Mouse (Mus musculus): ENCODE measurements around the gene Creld1. TPM values are rescaled to one million over a fixed set of nuclear protein-coding genes. Genes with fewer than 3 reads are reported as not detected.

Gene Creld1
- polyA plus RNA-seq, 1 experiment from 2014 or later, result 74.8 TPM

DNA sequence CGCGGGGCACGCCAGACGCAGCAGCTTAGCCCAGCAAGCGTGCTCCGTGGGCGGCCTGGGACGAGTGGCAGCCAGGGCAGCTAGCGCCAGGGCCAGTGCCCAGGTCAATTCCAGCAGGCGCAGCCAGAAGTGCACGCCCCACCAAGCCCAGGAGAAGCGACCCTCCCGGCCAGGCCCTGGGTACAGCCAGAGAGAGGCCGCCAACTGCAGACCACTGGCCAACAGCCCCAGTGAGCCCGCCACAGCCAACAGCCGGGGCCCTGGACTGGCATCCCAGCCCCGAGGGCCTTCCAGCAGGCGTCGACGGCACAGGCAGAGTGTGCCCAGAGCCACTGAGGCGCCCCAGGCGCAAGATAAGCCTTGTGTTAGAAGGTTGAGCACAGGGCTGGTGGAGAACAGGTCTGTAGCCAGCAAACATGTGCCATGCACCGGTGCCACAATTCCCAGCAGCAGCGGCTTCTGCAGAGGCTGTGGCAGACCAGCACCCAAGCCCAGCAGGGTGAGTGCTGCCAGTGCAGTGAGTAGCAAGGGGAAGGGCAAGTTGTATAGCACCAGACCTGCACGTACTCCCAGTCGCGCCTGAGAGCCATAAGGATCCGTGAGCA lies 12.1 kb downstream of the Creld1 start:
- no peaks in the 10 kb centered on the region for H3K9me3 ChIP-seq
- peaks cover 12% of the 10 kb centered on the region for H3K4me1 ChIP-seq
- peaks cover 6% of the 10 kb centered on the region; the same call in 1 of the 2 replicates for H3K27me3 ChIP-seq (replicated peaks)
- H3K4me3 ChIP-seq, result peak overlapping the region; percentile 36; the same call in 1 of the 2 replicates
- peak overlapping the region; percentile 59 for H3K4me2 ChIP-seq
- H3K36me3 ChIP-seq (replicated peaks), result peaks cover 24% of the 10 kb centered on the region
- 52% methylated on average over 28 of the region's 28 CpGs for WGBS
- ATAC-seq (replicated peaks), result peak; percentile 31
- H3K27ac ChIP-seq, result no peak overlapping the region
- peak overlapping the region; percentile 22; the same call in 1 of the 2 replicates for H3K9ac ChIP-seq

DNA sequence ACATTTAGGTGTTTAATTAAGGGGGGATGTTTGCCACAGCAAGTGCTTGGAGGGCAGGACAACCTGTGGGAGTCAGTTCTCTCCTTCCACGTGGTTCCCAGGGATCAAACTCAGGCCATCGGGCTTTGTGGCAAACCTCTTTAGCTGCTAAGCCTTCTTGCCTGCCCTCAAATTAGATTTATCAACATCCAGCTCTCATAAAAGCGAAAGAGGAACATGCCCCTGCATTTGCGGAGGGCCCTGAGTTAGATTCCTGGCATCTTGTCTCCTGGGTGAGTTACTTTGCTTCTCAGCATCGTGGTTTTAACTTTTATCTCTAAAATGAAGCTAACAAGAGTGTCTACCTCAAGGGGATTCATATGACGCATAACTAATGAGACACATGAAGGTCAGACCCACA lies 16.2 kb downstream of the Creld1 start:
- no peaks in the 10 kb centered on the region; the same call in 1 of the 2 replicates for H3K36me3 ChIP-seq (replicated peaks)
- WGBS, result 82% methylated on average over 6 of the region's 6 CpGs
- no peak overlapping the region for H3K4me2 ChIP-seq
- no peak overlapping the region for H3K4me3 ChIP-seq
- no peak for ATAC-seq (replicated peaks)
- H3K9ac ChIP-seq, result no peak overlapping the region
- H3K4me1 ChIP-seq, result peaks cover 27% of the 10 kb centered on the region
- peaks cover 6% of the 10 kb centered on the region; the same call in 1 of the 2 replicates for H3K27me3 ChIP-seq (replicated peaks)
- no peaks in the 10 kb centered on the region for H3K9me3 ChIP-seq
- H3K27ac ChIP-seq, result no peak overlapping the region

DNA sequence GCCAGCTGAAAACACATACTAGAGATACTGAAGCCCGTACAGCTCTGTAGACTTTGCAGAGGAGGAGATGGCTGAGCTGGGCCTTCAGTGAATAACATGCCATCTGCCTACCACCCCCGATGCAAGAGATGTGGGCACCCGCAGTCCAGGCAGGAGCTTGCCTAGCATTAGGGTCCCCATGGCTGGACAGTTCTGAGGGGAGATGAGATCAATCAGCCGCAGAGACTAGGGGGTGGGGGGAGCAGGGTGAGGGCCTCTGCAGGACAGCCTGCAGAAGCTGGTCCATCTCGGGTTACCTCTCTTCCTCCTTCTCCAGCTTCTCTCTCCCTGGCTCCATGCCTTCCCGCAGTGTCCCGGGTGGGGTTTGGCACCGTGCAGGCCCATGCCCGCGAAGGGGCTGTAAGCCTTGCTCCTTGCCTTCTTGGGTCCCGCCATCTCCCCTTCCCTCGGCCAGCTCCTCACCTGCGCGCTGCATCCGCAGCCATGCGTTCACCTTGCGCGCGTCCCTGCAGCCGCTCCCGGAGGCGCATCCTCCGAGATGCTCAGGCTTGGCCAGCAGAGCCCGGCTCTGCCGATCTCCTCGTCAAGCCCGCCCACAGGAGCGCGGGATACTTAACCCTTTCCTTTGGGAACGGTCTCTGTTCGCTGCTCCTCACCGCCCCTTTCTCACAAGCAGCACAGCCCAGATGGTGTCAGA lies 18.4 kb downstream of the Creld1 start, which contains the start of gene Prrt3:
Prrt3 (minus strand) TSS at position 544 of the 697 bp plus-strand sequence.
- Histone ChIP-seq H3K27ac (peak within 1 kb of the TSS; percentile 73), H3K9me3 (no peaks in the 10 kb centered on the region), H3K4me3 (peak within 1 kb of the TSS; percentile 70), H3K4me1 (peaks cover 16% of the 10 kb centered on the region), H3K4me2 (peak within 1 kb of the TSS; percentile 70), H3K36me3 (replicated peaks) (no peaks in the 10 kb centered on the region; the same call in 1 of the 2 replicates), H3K27me3 (replicated peaks) (no peaks in the 10 kb centered on the region), H3K9ac (peak within 1 kb of the TSS; percentile 72)
- WGBS, result 2% methylated on average over 32 of the region's 32 CpGs
- peak; percentile 92 for ATAC-seq (replicated peaks)

DNA sequence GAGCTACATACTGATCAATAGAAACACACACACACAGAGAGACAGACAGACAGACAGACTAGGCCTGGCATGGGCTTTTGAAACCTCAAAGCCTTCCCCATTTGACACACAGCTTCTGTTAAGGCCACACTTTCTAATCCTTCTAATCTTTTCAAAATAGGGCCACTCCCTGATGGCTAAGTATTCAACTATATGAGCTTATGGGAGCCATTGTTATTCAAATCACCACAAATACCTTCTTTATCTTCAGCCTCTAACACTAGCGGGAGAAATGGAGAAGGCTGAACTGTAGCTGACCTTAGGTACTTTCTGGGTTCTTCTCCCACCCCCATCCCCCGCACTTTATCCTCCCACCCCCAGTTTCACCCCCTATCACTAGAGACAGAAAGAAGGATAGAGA lies 19.7 kb downstream of the Creld1 start:
- Histone ChIP-seq H3K9ac (no peak overlapping the region), H3K9me3 (no peaks in the 10 kb centered on the region), H3K4me3 (no peak overlapping the region), H3K4me1 (peaks cover 16% of the 10 kb centered on the region), H3K36me3 (replicated peaks) (no peaks in the 10 kb centered on the region), H3K27me3 (replicated peaks) (no peaks in the 10 kb centered on the region), H3K27ac (no peak overlapping the region), H3K4me2 (no peak overlapping the region)
- ATAC-seq (replicated peaks), result no peak
- WGBS, result 35% methylated on average over 2 of the region's 2 CpGs

DNA sequence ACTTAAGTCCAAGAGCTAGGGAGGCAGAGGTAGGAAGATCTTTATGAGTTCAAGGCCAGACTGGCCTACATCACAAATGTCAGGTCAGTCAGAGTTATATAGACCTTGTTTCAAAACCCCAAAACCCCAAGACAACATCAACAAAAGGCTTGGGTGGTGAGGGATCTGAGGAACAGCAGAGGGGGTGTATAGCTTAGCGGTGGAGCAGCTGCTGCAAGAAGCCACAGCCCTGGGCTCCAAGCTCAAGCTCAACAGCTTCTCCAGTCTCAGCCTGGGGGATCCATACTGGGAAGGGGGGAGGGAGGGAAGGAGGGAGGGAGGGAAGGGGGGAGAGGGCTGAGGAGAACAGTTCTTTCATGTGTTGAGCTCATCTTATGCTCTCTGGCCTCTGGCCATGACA lies 22.6 kb downstream of the Creld1 start:
- no peak for ATAC-seq (replicated peaks)
- Histone ChIP-seq H3K4me2 (no peak overlapping the region), H3K9ac (no peak overlapping the region), H3K27me3 (replicated peaks) (no peaks in the 10 kb centered on the region), H3K9me3 (no peaks in the 10 kb centered on the region), H3K27ac (no peak overlapping the region), H3K4me3 (no peak overlapping the region), H3K36me3 (replicated peaks) (no peaks in the 10 kb centered on the region), H3K4me1 (peaks cover 14% of the 10 kb centered on the region)
- WGBS, result 74% methylated on average over 1 of the region's 1 CpGs

DNA sequence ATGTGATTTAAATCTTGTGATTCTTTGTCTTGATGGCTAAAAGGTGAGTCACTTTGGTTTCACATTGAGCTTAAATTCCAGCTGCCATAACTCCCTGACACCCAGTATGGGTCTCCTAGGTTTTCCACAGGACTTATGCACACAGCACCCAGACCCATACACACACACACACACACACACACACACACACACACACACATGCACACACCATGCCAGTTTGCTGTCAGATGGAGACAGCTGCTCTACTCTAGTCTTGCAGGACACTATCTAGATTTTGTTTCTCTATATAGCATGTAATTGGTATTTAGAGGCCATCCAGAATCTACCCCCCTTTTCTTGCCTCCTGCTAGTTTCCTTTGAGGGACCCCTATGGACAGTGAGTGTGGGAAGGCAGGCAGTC lies 24.0 kb downstream of the Creld1 start:
- no peak overlapping the region for H3K27ac ChIP-seq
- no peak overlapping the region for H3K9ac ChIP-seq
- H3K36me3 ChIP-seq (replicated peaks), result no peaks in the 10 kb centered on the region
- H3K27me3 ChIP-seq (replicated peaks), result no peaks in the 10 kb centered on the region
- peaks cover 3% of the 10 kb centered on the region; the same call in 1 of the 2 replicates for H3K4me1 ChIP-seq
- no peak for ATAC-seq (replicated peaks)
- H3K4me2 ChIP-seq, result no peak overlapping the region
- H3K9me3 ChIP-seq, result no peaks in the 10 kb centered on the region
- no peak overlapping the region for H3K4me3 ChIP-seq

DNA sequence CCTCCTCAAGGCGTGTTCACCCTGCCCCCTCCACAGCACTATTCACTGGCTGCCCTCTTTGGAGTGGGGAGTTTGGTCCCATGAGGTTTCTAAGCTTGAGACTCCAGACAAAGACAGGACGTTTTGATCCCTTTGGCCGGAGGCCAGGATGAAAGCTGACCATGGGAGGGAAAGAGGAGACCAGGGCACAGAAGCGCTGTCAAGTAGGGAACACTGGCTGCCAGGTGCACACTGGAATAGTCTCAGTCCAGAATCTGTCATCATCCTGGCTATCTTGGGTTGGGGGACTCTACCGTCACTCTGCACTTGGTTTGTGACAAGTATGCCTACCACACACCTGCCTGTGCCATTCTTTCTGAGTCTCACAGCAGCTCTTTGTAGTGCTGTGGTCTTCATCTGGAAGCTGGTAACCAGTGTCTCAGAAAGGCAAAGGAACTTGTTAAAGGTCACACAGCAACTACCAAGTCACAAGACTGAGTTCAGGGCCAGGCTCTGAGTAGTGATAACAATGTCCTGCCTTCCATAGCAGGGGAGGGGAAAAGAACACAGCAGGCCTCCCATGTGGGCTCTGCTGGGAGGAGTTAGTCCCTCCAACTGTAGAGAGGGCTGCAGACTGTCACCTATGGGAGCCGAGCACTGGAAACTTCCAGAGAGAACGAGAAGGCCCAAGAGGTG lies 25.3 kb downstream of the Creld1 start:
- H3K4me3 ChIP-seq, result no peak overlapping the region
- no peaks in the 10 kb centered on the region for H3K36me3 ChIP-seq (replicated peaks)
- no peaks in the 10 kb centered on the region for H3K4me1 ChIP-seq
- WGBS, result 50% methylated on average over 7 of the region's 7 CpGs
- no peak overlapping the region for H3K9ac ChIP-seq
- ATAC-seq (replicated peaks), result no peak
- H3K9me3 ChIP-seq, result no peaks in the 10 kb centered on the region
- H3K27me3 ChIP-seq (replicated peaks), result no peaks in the 10 kb centered on the region
- no peak overlapping the region for H3K27ac ChIP-seq
- no peak overlapping the region for H3K4me2 ChIP-seq

DNA sequence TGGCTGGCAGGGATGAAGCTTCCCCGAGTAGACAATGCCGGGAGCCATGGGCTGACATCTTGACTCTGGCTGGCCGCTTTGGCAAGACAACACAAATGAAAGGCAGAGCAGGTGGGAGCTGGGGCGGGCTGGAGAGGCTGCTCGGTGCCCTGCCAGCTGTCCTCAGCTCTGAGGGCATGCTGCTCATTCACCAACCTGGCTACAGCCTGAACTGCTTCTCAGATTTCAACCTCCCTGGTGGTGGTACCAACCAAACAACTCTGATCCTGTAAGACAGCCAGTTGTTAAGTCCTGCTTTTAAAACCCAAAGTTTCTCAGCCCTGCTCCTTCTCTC lies 25.8 kb downstream of the Creld1 start:
- Histone ChIP-seq H3K4me1 (no peaks in the 10 kb centered on the region), H3K36me3 (replicated peaks) (peaks cover 4% of the 10 kb centered on the region), H3K27ac (no peak overlapping the region), H3K9me3 (no peaks in the 10 kb centered on the region), H3K4me2 (no peak overlapping the region), H3K4me3 (no peak overlapping the region), H3K27me3 (replicated peaks) (no peaks in the 10 kb centered on the region), H3K9ac (no peak overlapping the region)
- WGBS, result 53% methylated on average over 5 of the region's 5 CpGs
- no peak for ATAC-seq (replicated peaks)

DNA sequence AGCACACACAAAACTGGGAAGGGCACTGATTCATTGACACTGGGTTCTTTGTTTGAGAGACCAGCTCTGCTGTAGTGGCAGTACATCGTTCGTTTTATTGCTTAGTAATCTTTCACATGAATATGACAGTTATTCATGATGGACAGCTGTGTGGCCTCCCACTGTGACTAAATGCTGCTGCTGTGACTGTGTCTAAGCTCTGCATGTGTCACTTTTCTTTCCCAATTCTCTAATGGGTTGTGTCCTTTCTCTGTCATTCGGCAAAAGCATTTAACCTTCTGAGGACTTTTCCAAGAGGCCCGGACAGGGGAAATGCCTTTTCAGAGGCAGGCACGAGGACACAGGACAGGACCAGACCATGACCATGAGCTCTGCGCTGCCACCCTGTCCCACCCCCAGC lies 30.8 kb downstream of the Creld1 start:
- peaks cover 45% of the 10 kb centered on the region for H3K36me3 ChIP-seq (replicated peaks)
- H3K4me3 ChIP-seq, result no peak overlapping the region
- no peak overlapping the region for H3K9ac ChIP-seq
- ATAC-seq (replicated peaks), result no peak
- no peak overlapping the region for H3K27ac ChIP-seq
- H3K27me3 ChIP-seq (replicated peaks), result no peaks in the 10 kb centered on the region
- 95% methylated on average over 6 of the region's 6 CpGs for WGBS
- H3K4me1 ChIP-seq, result no peaks in the 10 kb centered on the region
- no peaks in the 10 kb centered on the region for H3K9me3 ChIP-seq
- H3K4me2 ChIP-seq, result no peak overlapping the region

DNA sequence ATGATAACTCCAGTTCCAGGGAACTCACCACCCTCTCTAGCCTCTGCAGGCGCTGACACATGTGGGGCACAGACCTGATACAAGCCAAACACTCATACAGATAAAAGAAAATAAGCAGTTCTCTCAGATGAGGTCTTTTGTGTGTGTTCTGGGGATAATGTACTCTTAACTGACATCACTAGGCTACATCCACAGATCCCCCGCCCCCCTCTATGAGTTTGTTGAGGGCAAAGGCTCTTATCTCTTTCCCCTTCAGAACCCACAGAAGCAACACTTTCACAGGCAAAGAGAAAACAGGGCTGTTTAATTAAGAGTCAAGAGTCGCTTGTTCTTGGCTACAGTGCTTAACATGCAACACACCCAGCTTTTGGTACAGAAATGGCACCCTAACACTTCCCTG lies 31.5 kb downstream of the Creld1 start:
- H3K4me3 ChIP-seq, result no peak overlapping the region
- H3K27me3 ChIP-seq (replicated peaks), result no peaks in the 10 kb centered on the region
- no peak overlapping the region for H3K27ac ChIP-seq
- ATAC-seq (replicated peaks), result no peak
- WGBS, result 97% methylated on average over 3 of the region's 3 CpGs
- peaks cover 51% of the 10 kb centered on the region for H3K36me3 ChIP-seq (replicated peaks)
- no peak overlapping the region for H3K9ac ChIP-seq
- H3K9me3 ChIP-seq, result no peaks in the 10 kb centered on the region
- H3K4me1 ChIP-seq, result no peaks in the 10 kb centered on the region
- H3K4me2 ChIP-seq, result no peak overlapping the region

DNA sequence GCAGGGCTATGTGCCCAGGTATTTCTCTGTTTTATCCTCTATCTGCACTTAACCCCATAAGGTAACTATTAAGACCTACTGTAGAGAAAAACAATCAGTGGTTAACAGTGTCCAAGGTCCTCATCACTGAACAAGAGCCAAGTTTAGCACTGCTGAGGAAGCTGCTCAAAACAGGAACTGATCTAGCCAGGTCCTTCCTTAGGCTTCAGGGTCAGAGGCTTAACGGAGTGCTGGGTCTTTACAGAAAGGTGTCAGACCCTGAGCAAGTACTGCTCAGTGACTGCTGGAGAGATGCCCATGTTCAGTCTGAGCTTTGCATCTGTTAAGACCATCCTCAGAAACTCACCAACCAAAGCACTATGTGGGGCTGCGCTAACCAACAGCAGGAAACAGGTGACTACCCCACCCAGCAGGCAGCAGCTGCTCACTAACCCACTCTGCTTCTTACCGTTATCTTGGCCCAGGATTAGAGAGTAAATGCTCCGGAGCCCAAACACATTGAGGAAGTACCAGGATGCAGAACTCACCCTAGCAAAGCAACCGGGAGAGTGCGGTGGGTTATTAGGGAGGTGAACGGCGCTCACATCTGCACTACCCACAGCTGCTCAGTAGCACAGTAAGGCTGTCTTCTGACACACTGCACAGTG lies 34.5 kb downstream of the Creld1 start:
- H3K36me3 ChIP-seq (replicated peaks), result peaks cover 69% of the 10 kb centered on the region
- H3K4me2 ChIP-seq, result no peak overlapping the region
- 96% methylated on average over 8 of the region's 8 CpGs for WGBS
- H3K27me3 ChIP-seq (replicated peaks), result no peaks in the 10 kb centered on the region
- no peak overlapping the region for H3K9ac ChIP-seq
- ATAC-seq (replicated peaks), result no peak
- H3K27ac ChIP-seq, result no peak overlapping the region
- no peaks in the 10 kb centered on the region for H3K9me3 ChIP-seq
- H3K4me1 ChIP-seq, result no peaks in the 10 kb centered on the region
- no peak overlapping the region for H3K4me3 ChIP-seq

DNA sequence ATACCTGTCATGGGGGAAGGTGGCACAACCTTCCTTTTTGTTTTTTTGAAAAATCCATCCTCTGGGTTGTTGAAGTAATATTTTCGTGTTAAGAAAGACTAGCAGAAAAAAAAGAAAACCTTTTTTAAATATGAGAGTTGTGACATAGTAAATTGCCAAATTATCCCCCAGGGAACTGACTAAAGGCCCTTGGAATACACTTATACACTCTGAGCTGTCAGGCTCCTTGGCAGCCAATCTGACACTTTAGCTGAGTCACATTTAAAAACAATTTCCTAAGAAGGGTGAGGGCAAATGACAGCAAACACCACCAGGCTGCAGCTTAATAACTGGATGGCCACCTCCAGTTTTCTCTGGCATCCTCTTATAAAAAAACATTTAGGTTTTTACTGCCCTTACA lies 39.2 kb downstream of the Creld1 start:
- H3K36me3 ChIP-seq (replicated peaks), result peaks cover 39% of the 10 kb centered on the region
- H3K27ac ChIP-seq, result no peak overlapping the region
- no peak overlapping the region for H3K4me2 ChIP-seq
- no peaks in the 10 kb centered on the region for H3K9me3 ChIP-seq
- no peaks in the 10 kb centered on the region for H3K27me3 ChIP-seq (replicated peaks)
- H3K4me3 ChIP-seq, result no peak overlapping the region
- H3K4me1 ChIP-seq, result no peaks in the 10 kb centered on the region
- 89% methylated on average over 1 of the region's 1 CpGs for WGBS
- no peak overlapping the region for H3K9ac ChIP-seq
- ATAC-seq (replicated peaks), result no peak

Data from midbrain, embryonic 15.5 days (tissue).